Mouse (Mus musculus): ENCODE data around the gene Anks1b. TPM values are rescaled to one million over a fixed set of nuclear protein-coding genes. Genes with fewer than 3 reads are reported as not detected.
A peak's percentile ranks its signal among the peaks of the same experiment; 100 is the strongest.

Gene Anks1b
- total RNA-seq, 2 experiments from 2014 or later: 454 to 510 TPM

DNA sequence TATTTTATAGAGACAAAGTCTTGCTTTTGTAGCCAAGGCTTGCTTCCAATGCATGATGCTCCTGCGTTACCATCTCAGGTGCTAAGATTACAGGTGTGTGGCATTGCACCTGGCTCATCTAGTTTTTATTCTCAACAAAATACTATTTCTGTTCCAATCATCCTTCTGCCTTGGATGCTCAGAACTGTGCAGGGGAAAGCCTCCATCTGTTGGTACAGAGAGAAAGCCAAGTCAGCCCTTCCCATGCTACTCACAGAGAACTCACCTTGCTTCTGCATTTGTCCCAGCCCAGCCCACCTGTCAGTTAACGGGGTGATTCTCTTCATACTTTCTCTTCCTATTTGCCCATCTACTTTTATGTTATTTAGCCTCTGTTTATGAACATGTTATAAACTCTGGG lies 244.5 kb downstream of the Anks1b start:
- intact Hi-C loops (cut with DNase I): no loop called here
- DNase-seq (ENCODE audit: low spot score in 2 of 2): no peak

DNA sequence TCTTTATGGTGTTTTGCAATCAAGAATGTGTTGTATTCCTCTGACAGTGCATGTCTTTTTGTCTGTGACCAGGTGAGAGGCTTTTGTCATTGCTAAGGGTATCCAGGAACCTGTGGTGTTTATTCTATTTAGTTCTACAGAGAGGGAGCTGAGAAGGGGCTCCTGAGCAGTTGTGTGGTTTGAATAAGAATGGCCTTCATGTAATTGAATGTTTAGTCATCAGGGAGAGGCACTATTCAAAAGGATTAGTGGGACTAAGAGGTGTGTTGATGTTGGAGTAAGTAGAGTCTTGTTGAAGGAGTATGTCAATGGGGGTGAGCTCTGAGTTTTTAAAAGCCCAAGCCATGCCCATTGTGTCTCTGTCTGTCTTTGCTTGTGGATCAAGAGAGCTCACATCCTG lies 264.2 kb downstream of the Anks1b start:
- intact Hi-C loops (cut with DNase I): no loop called here
- DNase-seq (ENCODE audit: low spot score in 2 of 2): no peak

DNA sequence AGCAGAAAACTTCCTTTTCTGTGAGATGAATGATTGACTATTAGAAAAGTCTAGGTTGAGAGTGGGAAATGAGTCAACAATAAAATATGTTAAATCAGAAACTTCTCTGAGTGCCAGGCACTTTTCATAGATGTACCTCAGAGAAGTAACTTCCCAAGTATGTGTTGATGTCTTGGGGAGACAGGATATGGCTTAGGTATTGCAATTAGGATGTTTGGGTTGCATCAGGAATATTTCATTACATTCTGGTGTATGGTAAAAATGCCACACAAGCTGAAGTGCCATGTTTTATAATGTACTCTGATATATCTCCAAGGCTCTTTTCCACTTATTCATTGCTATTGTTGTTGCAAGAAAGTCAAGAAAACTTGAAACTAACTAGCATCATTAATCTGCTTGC lies 267.6 kb downstream of the Anks1b start:
- no peak for DNase-seq (ENCODE audit: low spot score in 2 of 2)
- intact Hi-C loops (cut with DNase I): loop anchor here (10.0 kb wide), 1 partner anchor 434 kb away; no protein-coding TSS in a partner anchor

DNA sequence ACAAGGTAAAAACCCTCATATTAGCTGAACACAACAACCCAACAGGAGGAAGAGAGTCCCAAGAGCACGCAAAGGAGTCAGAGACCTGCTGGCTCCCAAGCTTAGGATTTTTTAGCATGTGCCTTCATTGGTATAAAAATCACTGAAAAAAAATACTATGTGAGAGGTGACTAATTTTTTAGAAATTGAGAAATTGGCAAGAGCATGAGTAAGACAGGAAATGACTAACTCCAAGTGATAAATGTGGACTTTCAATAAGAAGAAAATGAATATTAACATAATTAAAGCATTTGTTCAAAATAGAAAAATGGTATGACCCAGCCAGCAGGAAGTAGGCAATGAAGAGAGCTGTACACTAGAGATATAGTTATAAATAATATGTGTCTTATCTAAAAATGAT lies 271.1 kb downstream of the Anks1b start:
- no peak for DNase-seq (ENCODE audit: low spot score in 2 of 2)
- intact Hi-C loops (cut with DNase I): loop anchor here (10.0 kb wide), 1 partner anchor 430 kb away; no protein-coding TSS in a partner anchor

DNA sequence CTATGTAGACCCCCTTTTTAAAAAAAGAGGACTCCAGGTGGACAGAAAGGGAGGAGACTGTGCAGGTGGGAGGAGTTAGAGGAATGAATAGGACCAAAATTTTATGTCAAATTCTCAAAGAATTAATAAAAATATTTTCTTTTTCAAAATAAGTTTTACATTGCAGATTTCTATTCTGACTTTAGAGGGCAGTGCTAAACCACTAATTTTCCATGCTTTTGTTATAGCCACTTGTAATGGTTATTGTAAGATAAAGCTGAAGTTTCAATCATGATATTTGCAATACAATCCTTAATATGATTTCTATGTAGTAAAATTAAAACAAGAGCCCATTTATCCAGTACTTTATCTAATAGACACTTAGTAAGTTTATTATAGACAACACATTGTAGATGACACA lies 278.2 kb downstream of the Anks1b start:
- DNase-seq (ENCODE audit: low spot score in 2 of 2): no peak
- intact Hi-C loops (cut with DNase I): loop anchor here (2.0 to 5.0 kb wide), 2 partner anchors 221 to 539 kb away; no protein-coding TSS in a partner anchor

DNA sequence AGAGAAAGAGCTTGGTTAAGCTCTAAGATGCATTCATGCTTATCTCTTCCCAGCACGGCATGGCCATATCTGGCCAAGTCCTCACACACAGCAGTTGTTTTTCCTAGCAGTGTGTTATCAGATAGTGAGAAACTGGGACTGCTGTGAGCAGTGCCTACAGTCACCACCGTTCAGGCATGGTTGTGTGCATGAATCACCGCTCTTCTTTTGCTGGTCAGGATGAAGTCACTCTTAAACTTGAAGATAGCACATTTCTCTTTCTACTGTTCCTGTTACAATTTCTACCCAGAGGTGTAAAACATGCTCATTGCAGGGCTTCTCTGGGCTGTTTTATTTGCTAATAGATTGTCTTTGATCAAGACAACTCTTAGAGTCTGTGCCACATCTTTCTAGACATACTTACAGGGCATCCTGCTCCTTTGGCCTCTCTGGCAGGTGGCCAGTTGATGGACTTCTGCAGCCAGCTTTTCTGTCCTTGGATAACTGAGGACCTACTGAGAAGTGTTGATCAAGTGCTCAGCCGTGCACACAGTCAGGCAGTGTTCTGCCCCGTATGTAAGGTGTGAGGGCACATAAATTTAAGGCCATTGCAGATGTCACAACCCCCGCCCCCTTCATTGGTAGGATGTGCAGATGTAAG lies 296.8 kb downstream of the Anks1b start:
- intact Hi-C loops (cut with DNase I): no loop called here
- peak in 1 of 2 experiments; percentile 73 for DNase-seq (ENCODE audit: low spot score in 2 of 2)

DNA sequence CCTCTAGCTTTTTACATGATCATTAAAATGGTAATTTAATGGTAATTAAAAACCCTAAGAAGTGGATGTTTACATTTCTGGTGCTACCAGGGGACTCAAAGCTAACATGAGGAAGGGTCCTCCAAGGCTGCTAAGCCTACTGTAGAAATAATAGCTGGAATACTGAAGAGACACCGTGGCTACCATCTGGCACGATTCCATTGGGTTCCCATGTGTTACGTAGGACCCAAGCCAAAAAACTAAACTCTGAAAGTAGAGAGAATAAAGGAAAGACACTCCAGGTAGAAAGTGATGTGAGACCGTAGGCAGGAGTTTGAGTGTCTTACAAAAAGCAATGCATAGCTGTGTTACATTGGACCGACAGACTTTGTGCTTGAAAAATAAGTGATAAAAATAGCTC lies 317.1 kb downstream of the Anks1b start:
- no peak for DNase-seq (ENCODE audit: low spot score in 2 of 2)
- intact Hi-C loops (cut with DNase I): no loop called here

DNA sequence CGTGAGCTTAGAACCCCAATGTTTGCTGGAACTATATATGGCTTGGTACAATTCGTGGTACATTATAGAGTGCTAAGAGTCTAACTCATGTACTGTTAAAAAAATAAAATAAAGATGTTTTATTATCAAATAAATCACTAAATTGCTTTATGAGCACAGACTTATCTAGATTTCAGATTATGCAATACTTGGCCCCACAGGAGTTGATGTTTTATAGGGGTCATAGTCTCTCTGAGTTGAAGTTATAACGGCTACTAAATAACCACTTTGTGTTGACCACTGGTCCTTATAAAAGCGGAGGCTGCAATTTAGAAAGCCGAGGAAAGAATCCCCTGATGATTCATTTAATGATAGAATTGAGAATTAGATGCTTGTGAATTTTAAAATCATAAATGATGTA lies 323.6 kb downstream of the Anks1b start:
- no peak for DNase-seq (ENCODE audit: low spot score in 2 of 2)
- intact Hi-C loops (cut with DNase I): no loop called here

DNA sequence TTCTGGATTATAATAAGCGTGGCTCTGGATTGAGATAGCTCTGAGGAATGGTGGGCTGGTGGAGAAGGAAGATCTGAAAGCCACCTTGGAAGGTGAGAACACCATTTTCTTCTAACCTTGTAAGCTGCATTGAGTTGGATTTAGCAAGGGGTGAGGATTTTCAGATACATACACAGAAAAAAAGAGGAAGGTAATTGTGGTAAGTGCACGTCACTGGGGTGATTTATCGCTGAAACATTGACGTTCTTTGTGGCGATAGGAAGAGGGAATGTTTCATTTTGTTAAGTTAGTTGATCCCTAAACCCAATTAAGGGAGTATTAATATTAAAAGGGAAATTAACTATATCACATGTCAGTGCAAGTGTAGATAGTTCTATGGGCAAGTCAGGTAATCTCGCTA lies 336.7 kb downstream of the Anks1b start:
- no peak for DNase-seq (ENCODE audit: low spot score in 2 of 2)
- intact Hi-C loops (cut with DNase I): no loop called here

DNA sequence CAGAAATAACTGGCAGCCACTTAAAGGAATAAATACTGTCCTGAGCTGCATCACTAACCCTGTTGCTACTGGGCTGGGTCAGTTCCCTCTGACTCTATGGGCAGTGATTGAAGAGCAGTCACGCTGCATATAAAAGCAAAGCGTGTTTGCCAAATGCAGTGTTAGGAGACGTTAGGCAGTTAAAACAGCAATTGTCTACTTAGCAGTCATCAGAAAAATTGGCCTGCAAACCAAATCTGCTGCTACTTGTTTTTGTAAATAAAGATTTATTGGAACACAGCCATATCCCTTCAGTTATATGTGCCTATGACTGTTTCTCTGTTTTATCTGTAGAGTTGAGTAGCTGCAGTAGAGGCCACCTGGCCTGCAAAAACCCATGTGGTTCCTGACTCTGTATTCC lies 347.2 kb downstream of the Anks1b start:
- intact Hi-C loops (cut with DNase I): no loop called here
- DNase-seq (ENCODE audit: low spot score in 2 of 2): no peak

DNA sequence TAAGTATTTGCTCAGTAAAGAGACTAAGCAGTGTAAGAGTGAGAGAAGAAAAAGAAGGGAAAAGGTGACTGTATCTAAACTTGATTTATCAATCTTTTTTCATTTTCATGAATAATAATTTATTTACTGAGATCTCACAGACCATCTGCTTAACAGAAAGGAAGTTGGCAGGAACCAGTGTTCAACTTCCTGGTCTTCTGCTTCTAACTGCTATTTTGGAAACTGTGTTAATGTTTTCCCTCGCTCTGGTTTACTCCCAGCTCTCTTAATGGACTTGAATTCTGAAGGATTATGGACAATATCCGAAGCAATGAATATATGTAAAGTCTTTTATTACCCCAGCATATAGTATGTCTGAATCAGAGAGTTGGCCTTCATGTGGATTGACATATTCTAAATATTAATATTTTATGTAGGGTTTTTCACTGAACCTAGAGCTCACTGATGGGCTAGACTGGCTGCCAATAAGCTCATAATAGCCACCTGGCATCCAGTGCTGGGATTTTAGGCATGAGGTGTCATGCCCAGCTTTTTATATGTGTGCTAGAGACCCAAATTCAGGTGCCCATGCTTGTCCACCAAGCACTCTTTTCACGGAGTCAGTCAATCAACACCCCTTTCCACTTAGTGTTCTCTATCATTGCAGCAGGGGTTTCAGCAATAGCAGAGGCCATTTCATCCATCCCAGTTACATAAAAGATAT lies 349.6 kb downstream of the Anks1b start:
- no peak for DNase-seq (ENCODE audit: low spot score in 2 of 2)
- intact Hi-C loops (cut with DNase I): no loop called here

DNA sequence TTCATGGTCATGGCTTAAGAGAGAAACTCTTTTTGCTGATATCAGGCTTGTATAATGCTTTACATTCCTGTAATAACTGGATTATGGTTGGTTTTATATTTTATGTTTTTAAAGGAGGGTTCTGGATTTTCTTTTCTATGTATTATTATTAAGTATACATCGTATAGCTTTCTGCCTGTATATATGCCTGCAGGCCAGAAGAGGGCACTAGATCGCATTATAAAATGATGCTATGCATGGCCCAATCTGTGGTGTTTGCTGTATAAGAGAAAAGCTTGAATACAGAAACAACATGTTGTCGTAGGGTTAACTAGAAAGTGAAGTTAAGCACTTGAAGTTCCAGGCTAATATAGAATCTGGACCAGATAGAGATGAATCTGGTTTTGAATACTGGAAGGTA lies 362.0 kb downstream of the Anks1b start:
- intact Hi-C loops (cut with DNase I): no loop called here
- no peak for DNase-seq (ENCODE audit: low spot score in 2 of 2)

DNA sequence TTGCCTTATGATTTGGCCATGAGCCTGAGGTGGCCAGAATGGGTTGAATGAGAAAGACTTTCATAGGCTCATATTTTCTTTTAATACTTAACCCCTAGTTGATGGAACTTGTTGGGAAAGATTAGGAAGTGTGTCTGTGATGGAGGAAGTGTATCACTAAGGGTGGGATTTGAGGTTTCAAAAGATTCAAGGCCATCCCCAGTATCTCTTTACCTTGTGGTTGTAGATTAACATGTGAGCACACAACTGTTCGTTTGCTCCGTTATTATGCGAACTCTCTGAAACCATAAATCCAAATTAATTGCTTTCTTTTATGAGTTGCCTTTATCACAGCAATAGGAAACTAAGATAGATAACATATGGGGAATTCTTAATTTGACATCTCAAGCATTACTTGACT lies 364.0 kb downstream of the Anks1b start:
- intact Hi-C loops (cut with DNase I): no loop called here

DNA sequence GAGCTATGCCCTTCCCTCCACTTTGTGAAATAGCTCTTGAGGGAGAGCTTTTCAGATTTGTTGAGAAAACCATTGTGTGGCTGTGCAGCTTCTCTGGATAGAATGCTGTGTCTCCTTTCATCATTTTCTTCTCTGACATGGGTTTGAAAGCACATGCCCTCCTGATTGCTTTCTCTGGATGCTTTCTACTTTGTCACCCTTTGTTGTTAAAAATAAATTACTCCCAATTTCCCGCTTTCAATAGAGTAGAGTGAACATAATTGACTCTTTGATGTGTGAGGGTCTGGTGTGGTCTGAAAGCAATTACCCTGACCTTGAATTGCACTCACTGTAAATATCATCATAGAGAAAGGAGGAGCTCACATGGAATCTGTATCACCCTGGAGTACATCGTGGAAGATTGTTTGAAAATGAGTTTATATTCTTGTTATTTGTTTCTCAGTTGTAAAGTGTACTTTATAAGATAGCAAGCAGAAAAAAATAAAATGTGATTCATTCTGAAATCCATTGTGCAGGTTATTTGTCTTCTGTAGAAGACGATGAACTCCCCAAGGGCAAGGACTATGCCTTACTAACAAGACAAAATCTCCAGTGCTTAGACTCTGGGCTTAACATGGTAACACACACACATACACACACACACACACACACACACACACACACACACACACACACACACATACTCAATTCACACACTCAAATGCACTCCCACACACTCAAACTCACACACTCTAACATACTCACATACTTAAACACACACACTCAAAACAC lies 385.8 kb downstream of the Anks1b start:
- DNase-seq (ENCODE audit: low spot score in 2 of 2): no peak
- intact Hi-C loops (cut with DNase I): no loop called here

More for the DNA sequence above, 364.0 kb downstream of the Anks1b start:
- no peak for DNase-seq (ENCODE audit: low spot score in 2 of 2)

DNA sequence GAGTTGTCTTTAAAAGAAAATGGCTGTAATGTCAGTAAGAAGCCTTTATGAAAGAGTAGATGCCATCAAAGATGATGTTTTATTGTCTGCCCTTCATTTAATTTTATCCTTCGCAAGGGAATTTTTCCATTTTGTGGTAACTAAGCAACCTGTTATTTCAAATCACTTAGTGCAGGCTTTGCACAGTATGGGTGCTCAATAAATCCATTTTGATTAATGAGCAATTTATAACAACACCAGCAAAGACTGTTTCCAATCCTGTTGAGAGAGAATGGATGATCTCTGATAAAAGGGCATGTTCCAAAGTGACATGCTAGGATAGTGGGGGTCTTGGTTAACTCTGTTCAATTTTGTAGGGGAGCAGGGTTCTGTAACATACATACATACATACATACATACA lies 398.0 kb downstream of the Anks1b start:
- intact Hi-C loops (cut with DNase I): no loop called here

DNA sequence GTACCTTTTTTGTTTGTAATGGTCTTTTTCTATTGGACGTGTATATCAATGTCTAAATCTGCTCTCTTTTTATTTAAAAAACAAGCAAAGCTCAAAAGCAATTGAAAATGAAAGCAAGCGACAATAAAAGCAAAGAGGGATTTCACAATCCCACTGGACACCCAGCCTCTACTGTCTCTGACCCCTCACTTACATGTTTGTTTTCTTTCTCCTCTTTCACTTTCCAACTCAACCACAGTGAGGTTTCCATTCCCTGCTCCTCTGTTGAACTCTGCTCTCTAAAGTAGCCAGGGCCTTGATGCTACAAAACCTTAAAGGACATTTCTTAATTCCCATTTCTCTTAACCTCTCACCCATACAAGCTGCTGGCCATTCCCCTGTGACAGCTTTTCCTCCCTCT lies 400.0 kb downstream of the Anks1b start:
- intact Hi-C loops (cut with DNase I): no loop called here
- DNase-seq (ENCODE audit: low spot score in 2 of 2): no peak

More for the DNA sequence above, 398.0 kb downstream of the Anks1b start:
- DNase-seq (ENCODE audit: low spot score in 2 of 2): no peak

DNA sequence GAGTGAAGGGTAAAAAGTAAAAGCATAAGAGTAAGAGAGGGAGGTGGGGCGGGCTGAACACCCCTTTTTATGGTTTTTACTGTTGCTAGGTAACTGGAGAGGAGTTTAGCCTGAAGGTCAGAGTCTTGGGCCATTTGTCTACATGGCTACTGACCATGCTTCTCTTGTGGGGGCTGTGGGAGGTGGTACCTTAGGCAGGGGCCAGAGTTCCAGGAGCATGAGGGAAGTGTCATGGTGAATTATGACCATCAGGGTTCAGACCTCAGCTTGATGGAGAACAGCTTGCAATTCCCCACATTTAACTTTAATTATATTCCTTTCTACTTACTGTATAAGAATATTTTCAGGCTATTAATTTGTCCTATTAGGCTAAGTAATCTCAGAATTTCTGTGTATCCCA lies 413.3 kb downstream of the Anks1b start:
- DNase-seq (ENCODE audit: low spot score in 2 of 2): no peak
- intact Hi-C loops (cut with DNase I): no loop called here

DNA sequence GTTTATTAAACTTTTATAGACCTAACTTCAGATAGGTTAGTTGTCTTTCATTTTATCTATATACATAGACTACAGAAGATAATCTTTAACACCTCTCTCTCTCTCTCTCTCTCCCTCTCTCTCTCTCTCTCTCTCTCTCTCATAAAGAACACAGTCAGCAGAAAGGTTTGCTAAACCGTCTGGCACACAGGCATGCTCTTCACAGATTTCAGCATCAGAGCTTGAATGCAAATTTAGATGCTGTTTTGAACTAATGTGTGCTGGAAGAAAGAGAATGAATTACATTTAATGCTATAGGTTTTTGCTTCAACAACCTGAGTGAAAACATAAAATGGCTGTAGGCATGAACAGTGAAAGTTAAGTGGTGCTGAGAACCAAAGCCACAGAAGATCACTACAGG lies 429.9 kb downstream of the Anks1b start:
- intact Hi-C loops (cut with DNase I): loop anchor here (10.0 kb wide), 2 partner anchors 272 to 372 kb away; no protein-coding TSS in a partner anchor
- no peak for DNase-seq (ENCODE audit: low spot score in 2 of 2)

DNA sequence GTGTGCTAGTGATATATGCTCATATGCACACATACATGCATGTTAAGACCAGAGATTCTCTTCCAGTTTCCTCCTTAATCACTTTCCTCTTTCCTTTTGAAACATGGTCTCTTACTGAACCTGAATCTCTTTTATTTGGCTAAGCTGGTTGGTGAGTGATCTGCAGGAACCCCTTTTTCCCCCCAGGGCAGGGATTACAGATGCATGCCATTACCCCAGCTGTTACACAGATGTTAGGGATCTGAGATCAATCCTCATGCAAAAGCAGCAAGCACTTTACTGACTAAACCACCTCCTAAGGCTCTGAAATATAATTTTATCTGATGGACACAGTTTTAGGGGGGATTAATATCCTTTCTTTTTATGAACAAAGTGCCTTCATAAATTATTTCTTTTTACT lies 432.8 kb downstream of the Anks1b start:
- DNase-seq (ENCODE audit: low spot score in 2 of 2): no peak
- intact Hi-C loops (cut with DNase I): loop anchor here (10.0 kb wide), 2 partner anchors 269 to 369 kb away; no protein-coding TSS in a partner anchor

DNA sequence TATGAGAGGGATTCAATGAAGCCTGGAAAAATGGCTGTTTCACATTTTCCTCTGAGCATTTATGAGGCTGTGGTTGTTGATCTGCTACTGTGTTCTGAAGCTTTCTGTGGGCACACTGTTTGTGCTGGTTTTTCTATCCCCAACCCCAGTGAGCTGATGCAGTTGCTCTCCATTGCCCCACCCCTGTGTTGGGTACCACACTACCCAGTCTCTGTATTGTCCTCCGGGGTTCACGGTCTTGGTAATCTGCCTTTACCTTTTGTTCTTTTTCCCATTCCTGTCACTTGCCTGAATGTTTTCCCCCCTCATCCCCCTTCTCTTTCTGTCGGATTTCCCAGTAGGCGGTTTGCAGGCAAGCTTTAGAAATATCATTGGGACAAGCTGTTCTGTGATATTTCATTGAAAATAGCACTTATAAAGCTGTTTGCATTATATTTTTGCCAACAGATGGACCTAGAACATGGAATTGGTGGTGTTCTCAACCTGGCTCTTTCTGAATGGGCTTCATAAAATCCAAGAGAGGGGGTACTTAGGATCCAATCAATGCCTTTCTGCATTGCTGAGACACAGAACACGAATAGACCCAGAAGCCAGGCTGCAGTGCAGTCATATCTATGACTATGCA lies 434.7 kb downstream of the Anks1b start:
- peak; percentile 38 to 74 for DNase-seq (ENCODE audit: low spot score in 2 of 2)
- intact Hi-C loops (cut with DNase I): loop anchor here (10.0 kb wide), 2 partner anchors 267 to 367 kb away; no protein-coding TSS in a partner anchor
